Mouse (Mus musculus): ENCODE results near the gene R3hdml. TPM values are rescaled to one million over a fixed set of nuclear protein-coding genes. Genes with fewer than 3 reads are reported as not detected.
A peak's percentile ranks its signal among the peaks of the same experiment; 100 is the strongest.

The R3hdml gene
- polyA plus RNA-seq, 1 experiment from 2014 or later: not detected

DNA sequence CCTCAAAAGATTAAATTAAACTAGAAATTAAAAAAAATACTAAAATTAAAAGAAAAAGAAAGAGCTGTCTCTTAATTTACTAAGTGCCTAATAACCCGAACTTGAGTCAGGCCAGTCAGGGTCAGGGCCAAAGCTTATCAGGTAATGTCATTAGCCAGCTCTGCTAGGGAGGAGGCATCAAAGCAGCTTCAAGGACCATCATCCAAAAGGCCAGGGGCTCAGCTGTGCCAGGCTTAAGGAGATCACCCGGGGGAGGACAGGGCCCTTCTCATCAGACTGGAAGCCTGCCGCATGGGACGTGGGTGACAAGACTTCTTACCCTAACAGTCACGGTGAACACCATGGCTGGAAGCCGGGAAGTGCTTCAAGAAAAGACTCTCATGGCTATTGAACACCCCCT, 24.5 kb upstream of the R3hdml start:
- no peaks in the 10 kb centered on the region for H3K27me3 ChIP-seq (ENCODE audit: control insufficient read depth, insufficient read depth, low read length)
- WGBS: 89% methylated on average over 6 of the region's 6 CpGs
- H3K36me3 ChIP-seq (ENCODE audit: control insufficient read depth, insufficient read depth, low read length): peaks cover 7% of the 10 kb centered on the region; the same call in 1 of the 2 replicates
- peaks cover 12% of the 10 kb centered on the region for H3K4me1 ChIP-seq (ENCODE audit: control insufficient read depth, insufficient read depth, low read length)
- H3K9me3 ChIP-seq (replicated peaks; ENCODE audit: control insufficient read depth, low read length): no peaks in the 10 kb centered on the region
- H3K27ac ChIP-seq (ENCODE audit: low read length): no peak overlapping the region
- no peak overlapping the region for H3K4me3 ChIP-seq (replicated peaks; ENCODE audit: low read length)
- ATAC-seq (ENCODE audit: insufficient read depth, low FRiP score): no peak
- H3K4me2 ChIP-seq (ENCODE audit: low read depth, low read length): no peak overlapping the region
- no peak overlapping the region for H3K9ac ChIP-seq (ENCODE audit: low read length)

DNA sequence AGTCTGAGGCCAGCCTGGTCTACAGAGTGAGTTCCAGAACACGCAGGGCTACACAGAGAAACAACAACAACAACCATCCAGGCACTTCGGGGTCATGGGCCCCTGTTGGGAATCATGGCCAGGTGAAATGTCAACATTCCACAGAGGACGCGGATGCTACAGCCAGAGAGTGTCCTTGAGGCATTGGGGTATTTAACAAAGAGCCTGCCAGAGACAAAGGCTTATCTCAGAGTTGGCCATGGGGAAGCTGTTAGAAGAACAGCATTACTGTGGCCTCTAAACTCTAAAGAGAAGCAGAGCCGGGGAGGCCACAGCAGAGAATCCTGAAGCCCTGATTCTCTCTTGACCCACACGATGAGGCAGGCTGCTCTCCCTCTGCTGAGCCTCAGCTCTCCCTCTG, 23.3 kb upstream of the R3hdml start:
- H3K4me2 ChIP-seq (ENCODE audit: low read depth, low read length): no peak overlapping the region
- H3K4me3 ChIP-seq (replicated peaks; ENCODE audit: low read length): no peak overlapping the region
- WGBS: 87% methylated on average over 6 of the region's 6 CpGs
- no peaks in the 10 kb centered on the region for H3K9me3 ChIP-seq (replicated peaks; ENCODE audit: control insufficient read depth, low read length)
- H3K36me3 ChIP-seq (ENCODE audit: control insufficient read depth, insufficient read depth, low read length): peaks cover 7% of the 10 kb centered on the region; the same call in 1 of the 2 replicates
- no peak for ATAC-seq (ENCODE audit: insufficient read depth, low FRiP score)
- peaks cover 12% of the 10 kb centered on the region for H3K4me1 ChIP-seq (ENCODE audit: control insufficient read depth, insufficient read depth, low read length)
- no peak overlapping the region for H3K27ac ChIP-seq (ENCODE audit: low read length)
- H3K9ac ChIP-seq (ENCODE audit: low read length): no peak overlapping the region
- no peaks in the 10 kb centered on the region for H3K27me3 ChIP-seq (ENCODE audit: control insufficient read depth, insufficient read depth, low read length)

DNA sequence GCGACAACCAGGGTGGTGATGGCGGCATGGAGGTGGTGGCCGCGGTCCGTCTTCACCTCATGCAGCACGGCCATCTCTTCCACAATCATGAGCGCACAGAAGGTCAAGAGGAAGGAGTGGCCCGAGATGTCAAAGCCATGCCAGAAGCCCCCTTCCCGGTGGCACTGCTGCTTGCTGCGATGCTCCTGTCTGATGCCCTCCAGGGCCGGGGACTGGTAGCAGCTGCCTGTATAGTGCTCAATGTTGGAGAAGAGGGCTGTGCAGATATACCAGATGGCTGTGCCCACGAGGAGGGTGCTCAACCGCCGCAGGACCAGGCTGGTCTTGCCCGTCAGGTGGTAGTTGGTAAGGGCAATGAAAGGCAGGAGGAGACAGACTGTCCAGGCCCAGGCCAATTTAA, 22.4 kb upstream of the R3hdml start:
- Histone ChIP-seq H3K27ac (ENCODE audit: low read length) (no peak overlapping the region), H3K4me1 (ENCODE audit: control insufficient read depth, insufficient read depth, low read length) (peaks cover 12% of the 10 kb centered on the region), H3K36me3 (ENCODE audit: control insufficient read depth, insufficient read depth, low read length) (peaks cover 7% of the 10 kb centered on the region; the same call in 1 of the 2 replicates), H3K4me2 (ENCODE audit: low read depth, low read length) (no peak overlapping the region), H3K9me3 (replicated peaks; ENCODE audit: control insufficient read depth, low read length) (no peaks in the 10 kb centered on the region), H3K9ac (ENCODE audit: low read length) (no peak overlapping the region), H3K4me3 (replicated peaks; ENCODE audit: low read length) (no peak overlapping the region), H3K27me3 (ENCODE audit: control insufficient read depth, insufficient read depth, low read length) (no peaks in the 10 kb centered on the region)
- 94% methylated on average over 15 of the region's 15 CpGs for WGBS
- ATAC-seq (ENCODE audit: insufficient read depth, low FRiP score): no peak

DNA sequence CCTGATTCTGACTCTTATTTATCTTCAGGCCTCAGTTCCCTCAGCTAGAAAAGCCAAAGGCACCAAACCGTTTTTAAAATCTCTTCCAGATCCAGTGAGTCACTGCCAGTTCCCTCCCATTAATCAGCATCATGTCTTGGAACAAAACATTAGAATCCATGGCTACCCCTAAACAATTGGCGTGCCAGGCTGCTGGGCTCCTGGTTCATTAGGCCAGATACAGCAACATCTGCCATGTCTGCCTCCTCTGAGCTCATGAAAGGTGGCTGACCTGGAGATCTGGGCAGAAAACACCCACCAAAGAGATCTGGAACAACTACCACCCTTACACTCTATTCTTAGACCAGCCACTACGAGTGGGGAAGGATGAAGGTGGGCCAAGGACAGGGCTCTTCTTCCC, 21.0 kb upstream of the R3hdml start:
- H3K4me2 ChIP-seq (ENCODE audit: low read depth, low read length): peak overlapping the region; percentile 91
- H3K4me3 ChIP-seq (replicated peaks; ENCODE audit: low read length): peak overlapping the region; percentile 74; the same call in 1 of the 2 replicates
- ATAC-seq (ENCODE audit: insufficient read depth, low FRiP score): no peak
- peak overlapping the region; percentile 79 for H3K9ac ChIP-seq (ENCODE audit: low read length)
- H3K36me3 ChIP-seq (ENCODE audit: control insufficient read depth, insufficient read depth, low read length): peaks cover 7% of the 10 kb centered on the region; the same call in 1 of the 2 replicates
- H3K9me3 ChIP-seq (replicated peaks; ENCODE audit: control insufficient read depth, low read length): no peaks in the 10 kb centered on the region
- H3K27me3 ChIP-seq (ENCODE audit: control insufficient read depth, insufficient read depth, low read length): no peaks in the 10 kb centered on the region
- WGBS: 56% methylated on average over 3 of the region's 3 CpGs
- H3K27ac ChIP-seq (ENCODE audit: low read length): no peak overlapping the region
- peaks cover 11% of the 10 kb centered on the region for H3K4me1 ChIP-seq (ENCODE audit: control insufficient read depth, insufficient read depth, low read length)

DNA sequence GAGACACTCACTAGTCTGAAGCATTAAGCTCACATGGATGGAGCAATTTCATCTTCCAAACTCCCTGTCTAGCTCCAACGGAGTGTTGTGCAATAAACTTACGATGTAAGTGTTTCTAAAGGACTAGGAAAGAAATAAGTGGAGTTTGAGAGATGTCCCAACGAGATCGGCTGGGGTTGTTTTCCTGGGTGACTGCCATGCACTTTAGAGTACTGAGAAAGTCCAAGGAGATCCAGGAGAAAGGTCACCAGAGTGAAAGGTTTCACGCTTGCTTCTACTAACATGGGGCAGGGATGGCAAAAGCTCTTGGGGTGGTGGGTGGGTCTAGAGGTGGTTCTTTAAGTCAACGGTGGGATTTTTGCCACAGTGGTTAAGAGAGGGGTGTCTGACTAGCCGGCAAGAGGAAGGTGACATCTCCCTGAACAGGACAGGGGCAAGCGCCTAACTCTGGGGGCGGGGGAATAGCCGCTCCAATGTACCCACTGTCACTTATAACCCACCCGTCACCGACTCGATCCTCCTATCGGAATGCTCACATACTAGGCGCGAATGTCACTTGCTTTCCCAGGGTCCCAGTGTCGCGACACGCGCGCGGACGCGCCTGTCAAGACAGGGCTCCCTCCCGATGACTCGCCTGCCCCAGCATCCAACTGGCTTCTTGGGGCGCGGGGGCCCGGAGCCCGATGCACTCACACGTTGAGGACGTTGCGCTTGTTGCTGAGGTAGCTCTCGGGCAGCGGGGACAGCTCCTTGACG, 20.2 kb upstream of the R3hdml start:
- ATAC-seq (ENCODE audit: insufficient read depth, low FRiP score): no peak; the same call in 1 of the 2 replicates
- H3K27me3 ChIP-seq (ENCODE audit: control insufficient read depth, insufficient read depth, low read length): no peaks in the 10 kb centered on the region
- no peaks in the 10 kb centered on the region for H3K9me3 ChIP-seq (replicated peaks; ENCODE audit: control insufficient read depth, low read length)
- peak overlapping the region; percentile 79 for H3K9ac ChIP-seq (ENCODE audit: low read length)
- peaks cover 8% of the 10 kb centered on the region for H3K4me1 ChIP-seq (ENCODE audit: control insufficient read depth, insufficient read depth, low read length)
- H3K4me2 ChIP-seq (ENCODE audit: low read depth, low read length): peak overlapping the region; percentile 91
- peak overlapping the region; percentile 74 for H3K4me3 ChIP-seq (replicated peaks; ENCODE audit: low read length)
- WGBS: 5% methylated on average over 36 of the region's 36 CpGs
- peaks cover 7% of the 10 kb centered on the region; the same call in 1 of the 2 replicates for H3K36me3 ChIP-seq (ENCODE audit: control insufficient read depth, insufficient read depth, low read length)
- H3K27ac ChIP-seq (ENCODE audit: low read length): peak overlapping the region; percentile 43; the same call in 1 of the 2 replicates

DNA sequence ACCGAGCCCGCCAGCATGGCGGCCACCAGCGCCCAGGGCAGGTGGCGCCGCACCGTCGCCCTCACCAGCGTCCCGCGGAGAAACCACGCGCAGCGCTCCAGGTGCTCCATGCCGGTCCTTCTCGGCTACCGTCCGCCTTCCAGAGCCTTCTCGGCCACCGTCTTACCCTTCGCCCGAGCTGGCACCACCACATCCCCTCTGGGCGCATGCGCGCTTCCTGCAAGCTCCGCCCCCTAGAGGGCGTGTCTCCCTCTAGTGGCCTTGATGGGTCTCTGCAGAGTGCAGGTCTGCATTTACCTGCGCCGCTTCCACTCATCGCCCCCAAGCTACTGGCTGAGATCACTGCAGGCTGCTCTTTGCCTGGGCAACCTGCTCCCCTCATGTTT, 19.7 kb upstream of the R3hdml start, which contains the start of gene Fitm2:
Gene Fitm2, minus strand, starts transcription at position 164 of the 386 bp plus-strand sequence.
- WGBS: under 1% methylated on average over 30 of the region's 30 CpGs
- ATAC-seq (ENCODE audit: insufficient read depth, low FRiP score): peak; percentile 95
- H3K4me2 ChIP-seq (ENCODE audit: low read depth, low read length): peak within 1 kb of the TSS; percentile 91
- H3K9ac ChIP-seq (ENCODE audit: low read length): peak within 1 kb of the TSS; percentile 79
- peaks cover 8% of the 10 kb centered on the region for H3K4me1 ChIP-seq (ENCODE audit: control insufficient read depth, insufficient read depth, low read length)
- H3K9me3 ChIP-seq (replicated peaks; ENCODE audit: control insufficient read depth, low read length): no peaks in the 10 kb centered on the region
- peaks cover 7% of the 10 kb centered on the region; the same call in 1 of the 2 replicates for H3K36me3 ChIP-seq (ENCODE audit: control insufficient read depth, insufficient read depth, low read length)
- peak within 1 kb of the TSS; percentile 74 for H3K4me3 ChIP-seq (replicated peaks; ENCODE audit: low read length)
- H3K27me3 ChIP-seq (ENCODE audit: control insufficient read depth, insufficient read depth, low read length): no peaks in the 10 kb centered on the region
- peak within 1 kb of the TSS; percentile 43; the same call in 1 of the 2 replicates for H3K27ac ChIP-seq (ENCODE audit: low read length)

DNA sequence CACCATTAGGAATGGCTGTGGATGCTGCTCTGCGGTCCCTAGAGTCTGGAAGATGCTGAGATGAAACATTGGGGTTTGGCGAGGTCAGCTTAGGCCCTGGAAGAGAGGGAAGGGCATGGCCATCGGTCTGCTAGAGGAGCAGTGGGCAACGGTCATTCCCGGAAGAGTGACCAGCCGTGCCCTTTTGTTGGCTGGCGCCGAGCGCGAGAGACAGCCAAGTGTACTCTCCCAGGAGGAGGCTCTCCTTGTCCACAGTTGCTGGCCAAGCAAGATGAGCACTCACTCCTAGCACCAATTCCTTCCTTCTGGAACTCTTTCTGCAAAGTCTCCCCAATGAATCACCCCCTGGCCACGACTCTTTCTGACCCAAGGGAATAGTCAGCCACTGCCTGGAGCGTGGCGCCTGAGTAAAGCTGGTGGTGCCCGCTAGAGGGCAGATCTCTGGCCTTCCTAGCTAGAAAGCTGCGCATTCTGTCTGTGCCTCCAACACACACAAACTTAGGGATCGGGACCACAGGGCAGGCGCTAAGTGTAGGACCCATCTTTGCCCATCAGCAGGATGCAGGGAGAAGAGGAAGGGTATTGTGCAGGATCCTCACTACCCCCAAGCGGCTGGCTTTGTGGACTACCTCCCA, 11.8 kb upstream of the R3hdml start:
- H3K27ac ChIP-seq (ENCODE audit: low read length): no peak overlapping the region
- H3K27me3 ChIP-seq (ENCODE audit: control insufficient read depth, insufficient read depth, low read length): peaks cover 9% of the 10 kb centered on the region
- ATAC-seq (ENCODE audit: insufficient read depth, low FRiP score): peak; percentile 33; the same call in 1 of the 2 replicates
- WGBS: 55% methylated on average over 18 of the region's 18 CpGs
- no peaks in the 10 kb centered on the region for H3K4me1 ChIP-seq (ENCODE audit: control insufficient read depth, insufficient read depth, low read length)
- H3K36me3 ChIP-seq (ENCODE audit: control insufficient read depth, insufficient read depth, low read length): no peaks in the 10 kb centered on the region
- H3K9ac ChIP-seq (ENCODE audit: low read length): no peak overlapping the region
- H3K4me2 ChIP-seq (ENCODE audit: low read depth, low read length): no peak overlapping the region
- no peak overlapping the region for H3K4me3 ChIP-seq (replicated peaks; ENCODE audit: low read length)
- H3K9me3 ChIP-seq (replicated peaks; ENCODE audit: control insufficient read depth, low read length): no peaks in the 10 kb centered on the region

DNA sequence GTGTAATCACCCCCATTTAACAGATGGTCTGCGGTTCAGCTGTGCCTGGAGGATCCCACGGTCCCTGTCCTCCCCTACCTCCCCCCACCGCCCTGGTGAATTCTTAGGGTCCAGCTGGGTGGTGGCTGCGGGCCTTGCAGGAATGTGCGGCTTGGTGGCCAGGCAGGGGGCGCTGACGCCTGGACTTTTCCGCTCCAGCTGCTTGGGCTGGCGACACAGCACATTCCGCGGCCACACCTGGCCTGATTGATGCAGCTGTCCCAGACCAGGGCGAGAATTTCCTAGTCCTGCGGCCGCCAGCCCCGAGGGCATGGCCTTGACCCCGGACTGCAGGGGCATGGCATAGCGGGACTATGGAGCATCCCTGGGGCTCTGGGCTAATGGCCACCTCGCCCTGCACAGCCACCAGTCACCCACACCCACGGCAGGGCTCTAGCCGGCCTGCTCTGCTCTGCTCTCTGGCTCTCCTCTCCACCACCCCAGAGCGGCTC, 10.5 kb upstream of the R3hdml start:
- Histone ChIP-seq H3K9ac (ENCODE audit: low read length) (peak overlapping the region; percentile 39; the same call in 1 of the 2 replicates), H3K27me3 (ENCODE audit: control insufficient read depth, insufficient read depth, low read length) (peaks cover 9% of the 10 kb centered on the region), H3K4me3 (replicated peaks; ENCODE audit: low read length) (peak overlapping the region; percentile 16), H3K9me3 (replicated peaks; ENCODE audit: control insufficient read depth, low read length) (no peaks in the 10 kb centered on the region), H3K4me2 (ENCODE audit: low read depth, low read length) (peak overlapping the region; percentile 46), H3K4me1 (ENCODE audit: control insufficient read depth, insufficient read depth, low read length) (no peaks in the 10 kb centered on the region), H3K27ac (ENCODE audit: low read length) (no peak overlapping the region), H3K36me3 (ENCODE audit: control insufficient read depth, insufficient read depth, low read length) (no peaks in the 10 kb centered on the region)
- peak; percentile 73; the same call in 1 of the 2 replicates for ATAC-seq (ENCODE audit: insufficient read depth, low FRiP score)
- 2% methylated on average over 21 of the region's 21 CpGs for WGBS

DNA sequence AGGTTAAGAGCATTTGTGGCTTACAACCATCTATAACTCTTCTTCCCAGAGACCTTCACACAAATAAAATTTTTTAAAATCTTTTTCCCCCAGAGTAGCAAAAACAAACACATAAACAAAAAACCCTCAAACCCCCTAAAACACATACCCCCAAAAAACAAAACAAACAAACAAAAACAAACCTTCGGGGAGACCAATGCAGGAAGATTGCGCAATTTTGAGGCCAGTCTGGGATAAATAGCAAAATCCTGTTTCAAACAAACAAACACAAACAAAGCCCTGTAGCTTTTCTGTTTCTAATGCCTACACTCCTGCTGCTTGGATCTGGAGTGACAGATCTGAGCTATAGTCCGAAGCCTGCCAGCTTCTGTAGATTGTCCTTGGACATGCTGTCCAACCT, 4.8 kb upstream of the R3hdml start:
- Histone ChIP-seq H3K4me1 (ENCODE audit: control insufficient read depth, insufficient read depth, low read length) (no peaks in the 10 kb centered on the region), H3K36me3 (ENCODE audit: control insufficient read depth, insufficient read depth, low read length) (no peaks in the 10 kb centered on the region), H3K4me3 (replicated peaks; ENCODE audit: low read length) (no peak overlapping the region), H3K27ac (ENCODE audit: low read length) (no peak overlapping the region), H3K27me3 (ENCODE audit: control insufficient read depth, insufficient read depth, low read length) (no peaks in the 10 kb centered on the region), H3K4me2 (ENCODE audit: low read depth, low read length) (no peak overlapping the region), H3K9me3 (replicated peaks; ENCODE audit: control insufficient read depth, low read length) (no peaks in the 10 kb centered on the region), H3K9ac (ENCODE audit: low read length) (no peak overlapping the region)
- ATAC-seq (ENCODE audit: insufficient read depth, low FRiP score): no peak
- WGBS: 83% methylated on average over 3 of the region's 3 CpGs

Measured in stomach, embryonic 16.5 days (tissue).